Mouse (Mus musculus): ENCODE results near the gene Enpp6. TPM values are rescaled to one million over a fixed set of nuclear protein-coding genes. Genes with fewer than 3 reads are reported as not detected.

The Enpp6 gene
- polyA plus RNA-seq, 1 experiment from 2014 or later: 3.1 TPM

DNA sequence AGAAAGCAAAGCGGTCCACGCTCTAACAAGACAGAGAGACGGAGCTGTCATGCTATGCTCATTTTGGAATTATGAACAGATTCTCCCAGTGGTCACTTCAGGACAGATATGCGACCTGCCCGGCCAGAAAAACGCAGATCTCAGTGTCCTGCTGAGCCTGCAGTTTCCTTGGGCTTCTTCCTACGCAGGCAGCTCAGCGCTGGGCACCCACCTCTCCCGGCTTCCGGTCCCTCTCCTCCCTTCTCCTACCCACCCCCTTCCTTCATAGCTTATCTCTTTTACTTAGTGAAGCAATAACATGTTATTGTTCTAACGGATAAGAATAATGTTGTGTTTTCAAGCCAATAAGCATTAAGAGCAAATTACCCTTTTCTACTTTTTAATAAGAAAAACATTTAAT lies 2.0 kb upstream of the Enpp6 start:
- Histone ChIP-seq H3K27ac (replicated peaks; ENCODE audit: low read depth, low read length) (no peak overlapping the region), H3K4me1 (ENCODE audit: control insufficient read depth, insufficient read depth, low read length) (no peaks in the 10 kb centered on the region), H3K9ac (ENCODE audit: low read depth, low read length) (no peak overlapping the region), H3K4me3 (ENCODE audit: low read depth, low read length) (no peak overlapping the region), H3K9me3 (ENCODE audit: control insufficient read depth, low read length) (no peaks in the 10 kb centered on the region), H3K36me3 (ENCODE audit: control insufficient read depth, insufficient read depth, low read length) (no peaks in the 10 kb centered on the region), H3K27me3 (replicated peaks; ENCODE audit: control insufficient read depth, insufficient read depth, low read length) (no peaks in the 10 kb centered on the region), H3K4me2 (ENCODE audit: low read depth, low read length) (no peak overlapping the region)
- ATAC-seq (ENCODE audit: low read depth) (no peak), DNase-seq (ENCODE audit: low spot score) (no peak)
- WGBS: 74% methylated on average over 11 of the region's 11 CpGs

DNA sequence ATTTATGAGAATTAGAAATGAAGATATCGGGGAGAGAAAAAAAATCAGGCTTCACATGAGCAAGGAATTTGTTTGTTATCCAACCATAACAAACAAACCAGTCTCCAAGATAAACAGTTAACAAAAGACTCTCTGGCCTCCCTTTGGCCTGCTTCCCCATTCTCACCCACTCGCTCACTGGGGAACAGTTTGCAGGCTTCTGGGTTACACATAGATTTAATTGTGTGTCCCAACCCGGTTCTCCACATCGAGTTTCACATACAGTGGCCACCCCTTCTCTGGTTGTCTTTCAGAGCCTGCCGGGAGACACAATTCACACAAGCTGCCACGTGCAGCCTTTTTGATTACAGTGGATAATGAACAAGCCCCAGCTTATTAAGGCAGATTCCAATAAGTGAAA lies 1.7 kb downstream of the Enpp6 start:
- Histone ChIP-seq H3K4me2 (ENCODE audit: low read depth, low read length) (no peak overlapping the region), H3K9ac (ENCODE audit: low read depth, low read length) (no peak overlapping the region), H3K36me3 (ENCODE audit: control insufficient read depth, insufficient read depth, low read length) (no peaks in the 10 kb centered on the region), H3K4me3 (ENCODE audit: low read depth, low read length) (no peak overlapping the region), H3K9me3 (ENCODE audit: control insufficient read depth, low read length) (no peaks in the 10 kb centered on the region), H3K4me1 (ENCODE audit: control insufficient read depth, insufficient read depth, low read length) (no peaks in the 10 kb centered on the region), H3K27me3 (replicated peaks; ENCODE audit: control insufficient read depth, insufficient read depth, low read length) (no peaks in the 10 kb centered on the region), H3K27ac (replicated peaks; ENCODE audit: low read depth, low read length) (no peak overlapping the region)
- DNase-seq (ENCODE audit: low spot score) (no peak), ATAC-seq (ENCODE audit: low read depth) (no peak)
- 65% methylated on average over 6 of the region's 6 CpGs for WGBS

DNA sequence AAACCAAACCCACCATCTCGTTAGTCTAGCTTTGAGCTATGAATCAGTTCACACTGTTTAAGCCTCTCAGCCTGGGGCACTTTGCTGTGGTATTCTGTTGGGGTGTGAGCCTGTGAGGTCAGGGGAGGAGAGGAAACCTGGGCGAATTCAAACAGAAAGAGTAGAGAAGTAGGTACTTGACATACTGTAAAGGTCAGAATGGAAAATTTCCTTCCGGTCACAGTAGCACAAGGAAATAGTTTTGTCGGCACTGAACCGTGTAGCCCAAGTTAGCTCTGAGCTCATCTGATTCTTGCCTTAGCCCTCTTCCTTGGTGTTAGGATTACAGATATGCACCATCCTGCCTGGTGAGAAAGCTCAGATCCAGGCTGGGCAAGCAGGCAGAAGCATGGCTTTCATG lies 4.4 kb downstream of the Enpp6 start:
- Histone ChIP-seq H3K27ac (replicated peaks; ENCODE audit: low read depth, low read length) (no peak overlapping the region), H3K4me1 (ENCODE audit: control insufficient read depth, insufficient read depth, low read length) (no peaks in the 10 kb centered on the region), H3K9ac (ENCODE audit: low read depth, low read length) (no peak overlapping the region), H3K9me3 (ENCODE audit: control insufficient read depth, low read length) (no peaks in the 10 kb centered on the region), H3K4me2 (ENCODE audit: low read depth, low read length) (no peak overlapping the region), H3K36me3 (ENCODE audit: control insufficient read depth, insufficient read depth, low read length) (no peaks in the 10 kb centered on the region), H3K4me3 (ENCODE audit: low read depth, low read length) (no peak overlapping the region), H3K27me3 (replicated peaks; ENCODE audit: control insufficient read depth, insufficient read depth, low read length) (no peaks in the 10 kb centered on the region)
- ATAC-seq (ENCODE audit: low read depth) (no peak), DNase-seq (ENCODE audit: low spot score) (no peak)
- 44% methylated on average over 5 of the region's 5 CpGs for WGBS

DNA sequence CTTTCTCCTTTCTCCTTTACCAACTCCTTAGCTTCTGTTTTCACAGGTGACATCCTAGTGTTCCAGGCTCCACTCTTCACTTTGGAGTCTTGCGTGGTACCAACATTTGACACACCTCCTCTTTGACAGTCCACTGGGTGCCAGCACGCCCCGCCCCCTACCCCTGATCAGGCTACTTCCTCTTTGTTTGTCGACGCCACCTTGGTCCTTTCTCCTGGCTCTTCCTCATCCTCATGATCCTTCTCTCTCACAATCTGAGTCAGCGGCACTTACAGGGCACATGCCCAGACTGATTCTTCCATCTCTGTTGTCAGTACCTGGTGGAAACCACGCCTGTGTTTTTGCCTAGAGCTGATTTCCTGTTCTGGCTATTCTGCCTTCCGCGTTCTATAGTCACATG lies 5.9 kb downstream of the Enpp6 start:
- Histone ChIP-seq H3K4me3 (ENCODE audit: low read depth, low read length) (no peak overlapping the region), H3K27me3 (replicated peaks; ENCODE audit: control insufficient read depth, insufficient read depth, low read length) (no peaks in the 10 kb centered on the region), H3K4me2 (ENCODE audit: low read depth, low read length) (no peak overlapping the region), H3K9me3 (ENCODE audit: control insufficient read depth, low read length) (no peaks in the 10 kb centered on the region), H3K36me3 (ENCODE audit: control insufficient read depth, insufficient read depth, low read length) (no peaks in the 10 kb centered on the region), H3K4me1 (ENCODE audit: control insufficient read depth, insufficient read depth, low read length) (no peaks in the 10 kb centered on the region), H3K9ac (ENCODE audit: low read depth, low read length) (no peak overlapping the region), H3K27ac (replicated peaks; ENCODE audit: low read depth, low read length) (no peak overlapping the region)
- DNase-seq (ENCODE audit: low spot score): no peak
- 89% methylated on average over 9 of the region's 9 CpGs for WGBS
- no peak for ATAC-seq (ENCODE audit: low read depth)

DNA sequence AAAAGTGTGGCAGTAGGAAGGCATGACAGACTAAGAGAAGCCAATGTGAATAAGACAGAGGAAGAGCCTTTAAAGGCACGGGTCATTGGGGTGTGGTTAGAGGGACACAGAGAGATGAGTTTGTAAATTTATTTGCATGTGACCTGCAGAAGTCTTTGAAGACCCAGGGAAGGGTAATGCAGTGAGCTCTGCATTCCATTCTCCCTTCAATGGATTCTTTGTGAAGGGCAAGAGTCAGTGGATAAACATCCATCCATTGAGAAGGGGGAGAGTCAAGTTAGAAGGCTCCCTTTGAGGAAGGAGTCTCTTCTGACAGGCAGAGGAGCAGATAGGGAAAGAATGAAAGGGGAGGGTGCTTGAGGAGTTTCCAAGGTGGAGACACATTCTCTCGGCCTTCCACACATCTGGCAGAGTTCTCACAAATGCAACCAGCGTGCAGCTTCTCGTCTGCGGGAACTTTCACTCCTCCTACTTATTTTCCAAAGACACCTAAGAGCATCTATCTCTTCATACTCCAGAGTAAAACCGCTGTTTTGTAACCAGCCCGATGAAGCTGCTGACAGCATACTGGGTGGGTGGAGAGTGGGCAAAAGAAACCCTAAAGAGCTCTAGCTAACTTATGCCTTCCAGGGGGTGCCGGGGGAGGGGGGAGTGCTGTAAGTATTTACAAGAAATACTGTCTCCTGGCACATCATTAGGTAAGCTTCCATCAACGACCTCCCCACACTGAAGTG lies 9.4 kb downstream of the Enpp6 start:
- no peaks in the 10 kb centered on the region for H3K4me1 ChIP-seq (ENCODE audit: control insufficient read depth, insufficient read depth, low read length)
- H3K27ac ChIP-seq (replicated peaks; ENCODE audit: low read depth, low read length): no peak overlapping the region
- H3K9ac ChIP-seq (ENCODE audit: low read depth, low read length): no peak overlapping the region
- no peak overlapping the region for H3K4me2 ChIP-seq (ENCODE audit: low read depth, low read length)
- no peaks in the 10 kb centered on the region for H3K9me3 ChIP-seq (ENCODE audit: control insufficient read depth, low read length)
- ATAC-seq (ENCODE audit: low read depth): no peak
- H3K36me3 ChIP-seq (ENCODE audit: control insufficient read depth, insufficient read depth, low read length): no peaks in the 10 kb centered on the region
- H3K27me3 ChIP-seq (replicated peaks; ENCODE audit: control insufficient read depth, insufficient read depth, low read length): no peaks in the 10 kb centered on the region
- no peak overlapping the region for H3K4me3 ChIP-seq (ENCODE audit: low read depth, low read length)
- DNase-seq (ENCODE audit: low spot score): no peak
- WGBS: 37% methylated on average over 9 of the region's 9 CpGs

DNA sequence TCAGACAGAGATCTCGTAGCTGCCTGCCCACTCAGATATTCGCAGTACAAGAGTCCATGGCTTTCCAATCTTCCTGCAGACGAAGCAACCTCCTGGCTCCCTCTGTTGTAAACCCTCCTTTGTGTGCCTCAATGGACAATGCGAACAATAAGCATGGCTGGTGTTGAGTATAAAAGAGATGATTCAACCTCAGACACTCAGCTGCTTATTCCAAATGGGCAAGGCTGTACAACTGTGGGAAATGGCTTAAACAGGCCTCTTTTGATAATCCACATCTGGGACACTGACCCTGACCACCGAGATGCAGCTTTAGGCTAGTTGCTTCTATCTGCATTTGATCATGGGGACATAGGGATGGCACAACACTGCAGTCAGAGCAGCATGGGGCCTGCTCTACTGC lies 19.0 kb downstream of the Enpp6 start:
- no peaks in the 10 kb centered on the region for H3K27me3 ChIP-seq (replicated peaks; ENCODE audit: control insufficient read depth, insufficient read depth, low read length)
- H3K36me3 ChIP-seq (ENCODE audit: control insufficient read depth, insufficient read depth, low read length): no peaks in the 10 kb centered on the region
- H3K4me1 ChIP-seq (ENCODE audit: control insufficient read depth, insufficient read depth, low read length): no peaks in the 10 kb centered on the region
- WGBS: 68% methylated on average over 5 of the region's 5 CpGs
- H3K9ac ChIP-seq (ENCODE audit: low read depth, low read length): no peak overlapping the region
- ATAC-seq (ENCODE audit: low read depth) (no peak), DNase-seq (ENCODE audit: low spot score) (no peak)
- H3K4me3 ChIP-seq (ENCODE audit: low read depth, low read length): no peak overlapping the region
- H3K4me2 ChIP-seq (ENCODE audit: low read depth, low read length): no peak overlapping the region
- H3K27ac ChIP-seq (replicated peaks; ENCODE audit: low read depth, low read length): no peak overlapping the region
- H3K9me3 ChIP-seq (ENCODE audit: control insufficient read depth, low read length): no peaks in the 10 kb centered on the region

DNA sequence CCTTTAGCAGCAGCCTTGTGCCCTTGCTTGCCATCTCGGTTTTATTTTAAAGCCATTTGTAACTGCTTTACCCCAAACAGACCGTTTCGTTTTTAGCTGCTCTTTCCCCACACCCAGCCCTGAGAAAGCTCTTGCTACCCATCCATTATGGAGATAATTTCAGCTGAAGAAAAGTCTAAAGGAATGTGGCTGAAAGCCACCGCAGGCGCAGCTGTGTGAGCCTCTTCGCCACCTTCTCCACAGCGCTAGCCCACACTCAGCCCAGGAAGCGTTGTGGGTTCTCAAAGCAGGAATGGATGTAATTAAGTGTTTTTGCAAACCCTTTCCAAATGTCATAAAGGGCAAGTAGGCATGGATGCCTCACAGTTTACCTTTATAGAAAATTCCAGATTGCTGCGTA lies 20.1 kb downstream of the Enpp6 start:
- Histone ChIP-seq H3K27me3 (replicated peaks; ENCODE audit: control insufficient read depth, insufficient read depth, low read length) (no peaks in the 10 kb centered on the region), H3K9me3 (ENCODE audit: control insufficient read depth, low read length) (no peaks in the 10 kb centered on the region), H3K9ac (ENCODE audit: low read depth, low read length) (no peak overlapping the region), H3K4me3 (ENCODE audit: low read depth, low read length) (no peak overlapping the region), H3K4me1 (ENCODE audit: control insufficient read depth, insufficient read depth, low read length) (no peaks in the 10 kb centered on the region), H3K36me3 (ENCODE audit: control insufficient read depth, insufficient read depth, low read length) (no peaks in the 10 kb centered on the region), H3K4me2 (ENCODE audit: low read depth, low read length) (no peak overlapping the region; the same call in 1 of the 2 replicates), H3K27ac (replicated peaks; ENCODE audit: low read depth, low read length) (no peak overlapping the region)
- WGBS: 42% methylated on average over 9 of the region's 9 CpGs
- no peak; the same call in 1 of the 2 replicates for ATAC-seq (ENCODE audit: low read depth)
- DNase-seq (ENCODE audit: low spot score): peak; percentile 55

DNA sequence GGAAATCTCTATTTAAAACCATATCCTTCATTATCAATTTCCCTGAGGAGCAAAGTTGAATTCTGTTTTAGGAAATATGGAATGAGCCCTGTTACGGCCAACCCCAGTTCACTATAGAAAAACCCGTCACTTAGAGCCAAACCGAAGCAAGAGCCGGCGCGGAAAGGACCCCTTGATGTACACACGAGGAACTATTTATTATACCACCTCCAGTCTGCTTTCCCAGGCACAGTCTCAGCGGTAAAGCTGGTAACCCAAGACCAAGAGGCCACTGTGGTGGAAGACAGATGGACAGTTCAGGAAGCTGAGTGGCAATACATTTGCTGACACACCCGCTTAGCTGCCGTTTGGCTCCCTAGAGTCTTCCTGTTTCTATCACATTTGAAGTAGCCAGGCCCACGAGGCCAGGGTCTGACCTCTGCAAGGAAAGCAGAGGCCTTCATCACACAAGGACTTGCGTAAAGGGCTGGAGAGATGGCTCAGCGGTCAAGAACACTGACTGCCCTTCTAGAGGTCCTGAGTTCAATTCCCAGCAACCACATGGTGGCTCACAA lies 21.6 kb downstream of the Enpp6 start:
- H3K36me3 ChIP-seq (ENCODE audit: control insufficient read depth, insufficient read depth, low read length): no peaks in the 10 kb centered on the region
- DNase-seq (ENCODE audit: low spot score) (no peak), ATAC-seq (ENCODE audit: low read depth) (no peak)
- no peak overlapping the region for H3K4me2 ChIP-seq (ENCODE audit: low read depth, low read length)
- no peaks in the 10 kb centered on the region for H3K9me3 ChIP-seq (ENCODE audit: control insufficient read depth, low read length)
- no peak overlapping the region for H3K9ac ChIP-seq (ENCODE audit: low read depth, low read length)
- H3K4me1 ChIP-seq (ENCODE audit: control insufficient read depth, insufficient read depth, low read length): no peaks in the 10 kb centered on the region
- H3K27me3 ChIP-seq (replicated peaks; ENCODE audit: control insufficient read depth, insufficient read depth, low read length): no peaks in the 10 kb centered on the region
- WGBS: 75% methylated on average over 13 of the region's 13 CpGs
- no peak overlapping the region for H3K4me3 ChIP-seq (ENCODE audit: low read depth, low read length)
- no peak overlapping the region for H3K27ac ChIP-seq (replicated peaks; ENCODE audit: low read depth, low read length)
